Mouse (Mus musculus) heart, postnatal 0 days (tissue): Measurements from ENCODE around the gene Pmvk. TPM values are rescaled to one million over a fixed set of nuclear protein-coding genes. Genes with fewer than 3 reads are reported as not detected.

Experiments used
- ATAC-seq: fragments of 200-750 bp; cut with Nextera tagmentation; 2 replicates; pipeline ENCODE4 v1.8.0; 2017; ENCODE audit warnings: low read depth, moderate number of reproducible peaks, moderate library complexity; ENCODE audit not compliant: insufficient read depth
- DNase-seq: peaks from one replicate; pipeline ENCODE4 v3.0.0-alpha.2; 2016; ENCODE audit warnings: low spot score
- H3K27ac ChIP-seq: fragments of 300-500 bp; sonication (generic); 2 replicates; pipeline ENCODE4 v1.5.1; 2014; ENCODE audit warnings: low read depth, mild to moderate bottlenecking
- H3K27me3 ChIP-seq: fragments of 300-500 bp; sonication (generic); 2 replicates; pipeline ENCODE4 v1.6.1; 2014; ENCODE audit warnings: low read length, mixed read lengths; ENCODE audit not compliant: control insufficient read depth, insufficient read depth
- H3K36me3 ChIP-seq: fragments of 300-500 bp; sonication (generic); replicated peaks from 2 replicates; pipeline ENCODE4 v1.6.1; 2014; ENCODE audit warnings: low read length, mixed read lengths; ENCODE audit not compliant: control insufficient read depth, insufficient read depth
- H3K4me1 ChIP-seq: fragments of 300-500 bp; sonication (generic); 2 replicates; pipeline ENCODE4 v1.6.1; 2014; ENCODE audit warnings: antibody characterized with exemption; ENCODE audit not compliant: control insufficient read depth, insufficient read depth
- H3K4me2 ChIP-seq: fragments of 300-500 bp; sonication (generic); 2 replicates; pipeline ENCODE4 v1.6.1; 2014; ENCODE audit warnings: low read depth, mild to moderate bottlenecking, low read length, moderate library complexity
- H3K4me3 ChIP-seq: fragments of 300-500 bp; sonication (generic); 2 replicates; pipeline ENCODE4 v1.5.1; 2014; ENCODE audit warnings: low read depth, low read length
- H3K9ac ChIP-seq: fragments of 300-500 bp; sonication (generic); replicated peaks from 2 replicates; pipeline ENCODE4 v1.6.1; 2014; ENCODE audit warnings: low read depth, low read length, mixed read lengths
- H3K9me3 ChIP-seq: fragments of 300-500 bp; sonication (generic); replicated peaks from 2 replicates; pipeline ENCODE4 v1.6.1; 2016; ENCODE audit warnings: low read length; ENCODE audit not compliant: control insufficient read depth
- CTCF ChIP-seq: IDR thresholded peaks from 2 replicates; pipeline ENCODE4 v1.5.1; 2016; ENCODE audit warnings: antibody characterized with exemption, control low read depth, low read depth
- EP300 ChIP-seq: IDR thresholded peaks from 2 replicates; pipeline ENCODE4 v1.6.1; 2016; ENCODE audit warnings: antibody characterized with exemption, low read depth
- WGBS: fragments of 180-500 bp; shearing (Covaris S2); extraction: QIAGEN DNeasy Blood & Tissue Kit; methylation state at CpG from one replicate; pipeline ENCODE4 v1.1.7; 2014; 5-methylcytosine and 5-hydroxymethylcytosine counted together
- polyA plus RNA-seq: library from polyadenylated mRNA; unstranded; fragments of >200 nt; fragmentation: Nextera tagmentation; extraction: Ambion mirVana; gene quantifications from 2 replicates; pipeline ENCODE4 v1.2.1, GENCODE M21; 2015
- total RNA-seq: library from RNA; depleted of rRNA; stranded (reverse); fragments of >200 nt; gene quantifications from 2 replicates; pipeline ENCODE4 v1.2.3, GENCODE M21; 2014; ENCODE audit warnings: low replicate concordance; rRNA removed

Gene Pmvk
- total RNA-seq (26.2 and 38.0 TPM in 2 replicates), polyA plus RNA-seq (50.7 and 52.9 TPM in 2 replicates)

DNA sequence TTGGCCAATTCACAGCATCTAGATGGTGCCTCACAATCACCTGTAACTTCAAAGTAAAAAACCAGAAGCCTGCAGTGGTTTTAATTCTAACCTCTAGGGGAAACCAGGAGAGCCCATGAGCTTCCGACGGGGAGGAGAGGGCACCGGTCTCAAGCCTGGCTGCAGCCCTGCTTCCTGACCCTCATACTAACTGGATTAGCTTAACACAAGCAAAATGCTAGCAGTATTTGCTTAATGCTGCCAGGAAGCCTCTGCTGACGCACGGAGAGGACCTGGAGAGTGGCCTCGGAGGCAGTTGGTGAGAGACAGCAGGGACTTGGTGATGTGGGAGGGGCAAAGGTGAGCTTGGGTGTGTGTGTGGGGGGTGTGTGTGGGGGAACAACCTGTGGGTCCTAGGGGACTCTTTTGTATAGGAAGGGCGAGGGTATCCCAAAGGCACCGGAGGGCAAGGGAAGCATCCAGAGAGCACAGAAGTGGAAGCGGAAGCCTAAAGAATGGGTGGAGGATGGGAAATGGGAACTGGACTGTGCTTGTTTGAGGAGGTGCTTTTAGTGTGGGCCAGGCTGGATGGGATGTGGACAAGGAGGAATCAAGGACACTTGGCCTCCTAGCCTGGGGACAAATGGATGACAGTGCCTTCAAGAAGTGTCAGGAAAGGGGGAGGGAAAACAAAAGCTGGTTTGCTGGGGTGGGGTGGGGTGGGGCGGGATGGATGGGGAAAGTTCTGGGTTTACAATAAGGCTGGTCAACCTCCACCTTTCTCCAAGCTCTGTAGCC, at the start of gene Pmvk:
TSS of gene Pmvk (plus strand) at position 141 of the 777 bp plus-strand sequence.
- 60% methylated on average over 10 of the region's 10 CpGs for WGBS
- Histone ChIP-seq H3K27ac (no peak within 1 kb of the TSS), H3K9me3 (no peaks in the 10 kb centered on the region), H3K9ac (no peak within 1 kb of the TSS), H3K36me3 (no peaks in the 10 kb centered on the region), H3K4me3 (no peak within 1 kb of the TSS), H3K4me1 (peaks cover 9% of the 10 kb centered on the region; the same call in 1 of the 2 replicates), H3K27me3 (no peaks in the 10 kb centered on the region), H3K4me2 (no peak within 1 kb of the TSS)
- DNase-seq (no peak), ATAC-seq (no peak)
- TF ChIP-seq EP300: no peak
- TF ChIP-seq CTCF: no peak

DNA sequence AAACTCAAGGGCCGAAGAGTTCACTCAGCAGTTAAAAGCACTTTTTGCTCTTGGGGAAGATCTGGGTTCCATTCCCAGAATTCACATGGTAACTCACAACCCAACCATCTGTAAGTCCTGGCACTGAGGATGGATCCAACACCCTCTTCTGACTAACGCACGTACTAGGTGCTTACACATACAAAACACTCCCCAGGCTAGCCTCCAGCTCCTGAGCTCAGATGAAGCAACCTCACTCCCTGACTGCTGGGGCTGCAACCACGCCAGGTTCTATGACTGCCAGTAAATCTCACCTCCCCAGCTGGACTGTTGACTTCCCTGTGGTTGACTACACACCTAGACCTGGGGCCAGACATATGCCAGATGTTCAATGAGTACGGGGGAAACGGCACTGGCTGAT, 47.5 kb upstream of the Pmvk start:
- Histone ChIP-seq H3K9me3 (no peaks in the 10 kb centered on the region), H3K4me2 (no peak overlapping the region), H3K27me3 (no peaks in the 10 kb centered on the region), H3K9ac (no peak overlapping the region), H3K27ac (no peak overlapping the region), H3K36me3 (peaks cover 45% of the 10 kb centered on the region), H3K4me3 (no peak overlapping the region), H3K4me1 (peaks cover 8% of the 10 kb centered on the region)
- no peak for ATAC-seq
- no peak for DNase-seq
- TF ChIP-seq EP300: no peak
- no peak for TF ChIP-seq CTCF
- 82% methylated on average over 6 of the region's 6 CpGs for WGBS

DNA sequence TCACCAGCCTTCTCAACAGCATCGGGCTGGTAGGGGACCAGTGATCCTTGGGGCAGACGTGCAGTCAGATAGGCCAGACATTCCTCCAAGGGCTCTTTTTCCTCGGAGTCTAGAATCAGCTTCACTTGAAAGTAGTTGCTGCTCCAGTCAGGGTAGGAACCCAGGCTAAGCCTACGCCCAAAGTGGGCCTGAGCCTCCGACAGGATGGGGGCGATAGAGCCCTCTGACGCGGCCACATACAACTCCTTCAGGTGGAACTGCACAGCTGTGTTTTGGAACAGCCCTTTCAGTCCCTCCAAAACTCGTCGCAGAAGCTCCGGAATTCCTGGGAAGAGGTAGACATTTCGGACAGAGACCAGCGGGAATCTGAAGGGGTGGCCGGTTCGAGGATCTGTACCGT, 45.9 kb upstream of the Pmvk start:
- no peak overlapping the region for H3K4me2 ChIP-seq
- peaks cover 30% of the 10 kb centered on the region for H3K36me3 ChIP-seq
- no peak for DNase-seq

DNA sequence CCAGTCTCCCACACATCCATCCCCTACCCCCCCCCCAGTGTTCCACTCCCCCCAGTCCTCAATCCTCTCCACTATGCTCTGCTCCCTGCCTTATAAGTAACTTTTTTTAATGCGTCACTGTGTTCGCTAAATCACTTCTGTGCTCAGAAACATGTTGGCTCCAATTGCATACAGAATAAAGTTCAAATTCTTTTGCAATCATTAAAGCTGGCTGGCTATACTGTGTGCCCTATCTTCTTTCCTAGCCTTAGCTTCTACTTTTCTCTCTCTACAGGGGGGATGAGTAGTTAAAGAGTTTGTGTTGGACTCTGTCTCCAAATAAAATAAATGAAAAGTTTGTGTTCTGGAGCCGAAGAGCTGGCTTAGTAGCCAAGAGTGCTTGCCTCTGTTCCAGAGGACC, 44.6 kb upstream of the Pmvk start:
- Histone ChIP-seq H3K27ac (no peak overlapping the region), H3K27me3 (no peaks in the 10 kb centered on the region), H3K4me3 (no peak overlapping the region), H3K36me3 (peaks cover 28% of the 10 kb centered on the region), H3K9ac (no peak overlapping the region), H3K4me2 (no peak overlapping the region), H3K4me1 (peaks cover 8% of the 10 kb centered on the region), H3K9me3 (no peaks in the 10 kb centered on the region)
- 86% methylated on average over 3 of the region's 3 CpGs for WGBS
- DNase-seq (no peak), ATAC-seq (no peak)
- TF ChIP-seq EP300: no peak
- no peak for TF ChIP-seq CTCF

More for the DNA sequence above, 45.9 kb upstream of the Pmvk start:
- Histone ChIP-seq H3K27ac (no peak overlapping the region), H3K27me3 (no peaks in the 10 kb centered on the region), H3K9me3 (no peaks in the 10 kb centered on the region), H3K9ac (no peak overlapping the region), H3K4me1 (peaks cover 8% of the 10 kb centered on the region), H3K4me3 (no peak overlapping the region)
- ATAC-seq: no peak
- TF ChIP-seq CTCF (no peak), EP300 (no peak)
- WGBS: 57% methylated on average over 16 of the region's 16 CpGs

DNA sequence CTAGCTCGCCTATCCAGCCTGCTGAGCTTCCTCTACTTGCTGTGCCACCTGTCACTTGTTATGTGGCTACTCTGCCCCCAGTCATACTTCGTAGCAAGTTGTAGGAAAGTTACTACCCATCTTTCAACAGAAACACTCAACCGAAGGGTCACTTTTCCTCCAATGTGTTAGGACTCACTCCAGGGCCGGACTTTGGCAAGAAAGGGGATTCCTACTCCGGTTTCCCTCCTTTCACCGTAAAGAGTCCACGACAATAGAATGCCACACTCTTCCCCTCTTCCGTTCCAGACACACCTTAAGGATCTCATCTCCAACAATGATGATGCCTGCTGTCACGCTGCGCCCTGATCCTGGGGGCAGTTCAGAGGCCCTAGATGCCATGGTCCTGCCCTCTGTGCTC, 43.5 kb upstream of the Pmvk start:
- no peaks in the 10 kb centered on the region for H3K27me3 ChIP-seq
- H3K9ac ChIP-seq: peak overlapping the region; percentile 55
- H3K9me3 ChIP-seq: no peaks in the 10 kb centered on the region
- DNase-seq: no peak
- H3K4me1 ChIP-seq: peaks cover 8% of the 10 kb centered on the region
- H3K4me3 ChIP-seq: peak overlapping the region; percentile 67
- H3K27ac ChIP-seq: peak overlapping the region; percentile 59
- 69% methylated on average over 10 of the region's 10 CpGs for WGBS
- H3K36me3 ChIP-seq: peaks cover 26% of the 10 kb centered on the region
- TF ChIP-seq EP300: no peak
- no peak for TF ChIP-seq CTCF
- peak overlapping the region; percentile 77 for H3K4me2 ChIP-seq
- no peak for ATAC-seq
